Mouse (Mus musculus): ENCODE measurements at regions not wholly inside any gene's neighbourhood (a gene's known extent, or its start where the extent isn't known, plus 50 kb on each side); places are given as distances from the start of the nearest gene placed in this dataset.
A peak's percentile ranks its signal among the peaks of the same experiment; 100 is the strongest.

- no peak for DNase-seq
Measured at GRCm38 (mm10) chr3:148429012-148429865, 561.1 kb downstream of the Adgrl2 start.

GRCm38 (mm10) chr3:148424089-148424488 lies 566.3 kb downstream of the Adgrl2 start:
- no peak for DNase-seq

DNA sequence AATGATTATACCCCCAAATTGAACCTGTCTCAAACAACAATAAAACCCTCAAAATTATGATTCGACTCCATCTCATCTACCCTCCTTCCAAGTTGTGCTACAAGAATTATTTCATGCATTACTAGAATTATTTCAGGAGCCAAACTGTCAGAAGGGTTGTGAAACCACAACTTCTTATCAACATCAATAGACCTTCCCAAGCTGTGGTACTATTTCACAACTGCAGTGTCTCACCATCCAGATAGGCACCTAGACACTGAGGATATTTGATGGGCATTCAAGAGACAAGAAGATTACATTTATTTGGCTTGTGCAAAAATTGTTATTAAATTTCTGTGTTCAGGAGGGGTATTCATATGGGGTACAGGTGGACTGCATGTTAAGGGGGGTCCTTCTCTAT lies 567.0 kb downstream of the Adgrl2 start:
- no peak for DNase-seq

DNA sequence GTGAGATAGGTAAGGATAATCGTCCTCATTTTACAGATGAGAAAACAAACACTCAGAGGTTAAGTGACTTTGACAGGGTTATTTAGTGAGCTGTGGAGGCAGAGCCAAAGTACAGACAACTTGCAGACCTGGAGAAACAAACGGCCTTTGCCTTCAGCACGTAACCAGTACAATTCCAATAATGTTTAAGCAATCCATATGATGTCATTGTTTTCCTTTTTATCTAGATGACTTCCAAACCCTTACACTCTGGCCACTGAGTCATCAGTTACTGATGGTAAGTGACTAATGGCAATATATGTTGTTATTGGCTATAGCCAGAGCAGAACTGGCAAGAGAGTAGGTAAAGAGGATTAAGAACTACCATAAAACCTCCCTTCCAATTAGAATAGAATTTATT lies 567.6 kb downstream of the Adgrl2 start:
- no peak for DNase-seq

- no peak for DNase-seq
Measured at GRCm38 (mm10) chr3:148422205-148422604, 568.1 kb downstream of the Adgrl2 start.

DNA sequence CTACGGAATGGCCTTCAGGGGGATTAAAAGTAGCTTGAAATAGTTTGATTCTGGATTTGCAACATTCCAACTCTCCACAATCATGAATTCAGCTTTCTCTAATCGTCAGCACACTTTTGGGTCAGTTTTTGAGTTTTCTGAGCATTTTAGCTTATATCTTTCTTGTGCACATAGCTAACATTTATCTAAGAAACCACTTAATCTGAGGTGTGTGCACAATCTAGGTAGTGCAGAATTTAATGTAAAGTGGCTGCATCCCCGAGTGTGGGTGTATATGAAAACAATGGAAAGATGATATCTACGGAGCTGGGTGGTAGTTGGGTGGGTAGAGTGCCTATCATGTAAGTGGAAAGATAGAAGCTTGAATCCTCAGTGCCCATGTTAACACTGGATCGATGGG lies 570.1 kb downstream of the Adgrl2 start:
- no peak for DNase-seq

GRCm38 (mm10) chr3:148419462-148420074 lies 570.8 kb downstream of the Adgrl2 start:
- no peak for DNase-seq

DNA sequence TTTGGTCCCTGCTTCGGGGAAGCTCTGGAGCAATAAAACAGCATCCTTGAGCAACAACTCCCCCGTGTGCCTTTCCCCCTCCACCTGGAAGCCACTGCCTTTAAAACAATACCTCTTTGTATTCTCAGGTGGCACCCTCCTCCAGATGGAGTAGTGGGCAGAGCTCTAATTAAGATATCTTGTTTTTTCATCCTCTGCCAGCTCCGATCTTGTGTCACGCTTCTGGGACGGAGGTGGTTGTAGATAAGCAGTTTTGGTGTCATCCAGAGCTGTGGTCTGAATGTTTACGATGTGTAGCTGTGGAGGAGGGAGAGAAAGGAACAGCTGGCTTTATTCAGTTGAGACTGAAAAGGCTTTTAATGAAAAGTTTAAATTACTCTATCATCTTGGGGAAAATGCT lies 572.3 kb downstream of the Adgrl2 start:
- DNase-seq = no peak

- DNase-seq = no peak
Measured at GRCm38 (mm10) chr3:148415443-148415842, 574.9 kb downstream of the Adgrl2 start.

GRCm38 (mm10) chr3:148413027-148413426 lies 577.3 kb downstream of the Adgrl2 start:
- no peak for DNase-seq

GRCm38 (mm10) chr3:148412191-148412590 lies 578.2 kb downstream of the Adgrl2 start:
- peak in 1 of 2 experiments; percentile 18 for DNase-seq

GRCm38 (mm10) chr3:148398349-148398748 lies 592.0 kb downstream of the Adgrl2 start:
- no peak for DNase-seq

- no peak for DNase-seq
Measured at GRCm38 (mm10) chr3:148387550-148387949, 602.8 kb downstream of the Adgrl2 start.

DNA sequence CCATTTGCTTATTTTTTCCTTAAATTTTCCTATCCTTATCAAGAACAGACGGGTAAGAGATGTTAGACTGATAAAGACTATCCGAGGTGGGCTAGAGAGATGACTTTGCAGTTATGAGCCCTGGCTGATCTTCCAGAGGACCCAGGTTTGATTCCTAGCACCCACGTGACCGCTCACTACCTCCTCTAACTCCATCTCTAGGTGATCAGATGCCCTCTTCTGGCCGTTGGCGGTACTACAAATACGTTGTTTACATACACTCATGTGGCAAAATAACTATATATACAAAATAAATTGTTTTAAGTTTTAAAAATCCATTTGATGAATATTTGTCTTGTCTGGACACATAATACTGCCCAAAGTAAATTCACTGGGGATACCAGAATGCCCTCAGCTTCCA lies 604.6 kb downstream of the Adgrl2 start:
- no peak for DNase-seq

GRCm38 (mm10) chr3:148381057-148381456 lies 609.3 kb downstream of the Adgrl2 start:
- no peak for DNase-seq

GRCm38 (mm10) chr3:148363331-148363730 lies 627.0 kb downstream of the Adgrl2 start:
- no peak for DNase-seq

DNA sequence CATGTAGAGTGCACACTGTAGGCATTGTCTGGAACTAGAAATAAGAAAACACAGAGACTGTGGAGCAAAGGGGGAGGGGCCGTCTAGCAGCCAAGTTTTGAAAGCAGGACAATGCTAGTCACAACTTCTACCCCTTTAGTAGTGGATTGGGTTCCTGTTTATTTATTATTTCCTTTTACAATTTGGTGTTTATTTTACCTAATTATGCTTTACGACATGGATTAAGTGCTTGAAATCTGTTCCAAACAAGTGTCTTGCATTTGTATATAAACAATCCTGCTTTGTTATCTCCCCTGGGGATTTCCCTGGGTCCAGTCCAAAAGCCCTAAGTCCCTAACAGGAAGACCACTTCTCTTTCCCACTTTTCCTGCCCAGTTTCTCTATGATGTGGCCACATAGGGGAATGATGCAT lies 627.9 kb downstream of the Adgrl2 start:
- peak; percentile 52 to 76 for DNase-seq

DNA sequence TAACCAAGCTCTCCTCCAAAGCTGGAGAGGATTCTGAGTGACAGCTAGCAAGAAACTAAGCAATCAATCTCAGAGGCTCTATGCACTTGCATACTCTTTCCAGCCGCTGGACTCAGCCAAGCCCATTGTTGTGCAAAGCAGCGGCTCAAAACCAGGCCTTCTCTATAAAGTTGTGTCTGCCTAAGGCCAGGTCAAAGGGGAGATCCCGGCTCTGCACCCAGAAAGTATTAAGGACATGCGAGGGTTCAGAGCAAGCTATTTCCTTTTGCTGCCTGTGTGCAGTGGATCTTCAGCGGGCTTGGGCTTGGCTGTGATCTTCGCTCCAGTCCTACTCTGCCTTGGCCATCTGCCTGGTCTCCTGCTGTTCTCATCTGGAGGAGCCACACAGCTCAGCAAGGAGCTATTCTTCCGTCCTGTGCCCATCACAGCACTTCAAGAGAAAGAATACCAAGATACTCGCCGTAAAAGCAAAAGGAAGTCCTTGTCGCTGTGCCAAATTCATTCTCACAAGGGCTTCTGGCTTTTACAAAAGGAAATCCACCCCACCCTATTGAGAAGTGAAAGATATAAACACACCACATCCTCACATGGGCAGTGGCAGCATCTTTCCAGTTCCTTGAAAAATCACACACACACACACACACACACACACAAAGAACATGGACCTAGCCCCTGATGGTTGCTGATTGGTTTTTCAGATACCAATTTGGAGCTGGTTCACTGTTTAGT lies 646.6 kb downstream of the Adgrl2 start:
- DNase-seq = peak; percentile 75 to 87

GRCm38 (mm10) chr3:148343256-148343632 lies 647.1 kb downstream of the Adgrl2 start:
- peak in 1 of 2 experiments; percentile 12 for DNase-seq

GRCm38 (mm10) chr3:148339258-148339657 lies 651.1 kb downstream of the Adgrl2 start:
- no peak for DNase-seq

DNA sequence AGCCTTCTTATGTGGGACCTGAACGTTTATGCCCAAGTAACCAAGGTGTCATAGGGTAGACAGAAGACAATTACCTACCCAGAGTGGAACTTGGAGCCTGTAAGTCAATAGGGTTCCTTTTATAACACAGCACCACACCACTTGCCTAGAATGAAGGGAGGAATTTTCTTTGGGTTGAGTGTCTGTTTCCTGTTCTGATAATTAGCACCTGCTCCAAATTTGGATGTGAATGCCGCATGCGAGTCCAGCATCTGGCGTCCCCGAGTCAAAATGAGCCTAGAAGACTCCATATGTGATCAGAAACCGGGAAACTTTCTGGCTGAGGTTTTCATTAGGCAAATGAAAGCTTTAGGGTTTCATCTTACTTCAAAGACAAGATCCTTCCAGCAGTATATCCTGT lies 653.7 kb downstream of the Adgrl2 start:
- DNase-seq = no peak

GRCm38 (mm10) chr3:148336091-148336511 lies 654.3 kb downstream of the Adgrl2 start:
- DNase-seq = peak; percentile 24 to 49

DNA sequence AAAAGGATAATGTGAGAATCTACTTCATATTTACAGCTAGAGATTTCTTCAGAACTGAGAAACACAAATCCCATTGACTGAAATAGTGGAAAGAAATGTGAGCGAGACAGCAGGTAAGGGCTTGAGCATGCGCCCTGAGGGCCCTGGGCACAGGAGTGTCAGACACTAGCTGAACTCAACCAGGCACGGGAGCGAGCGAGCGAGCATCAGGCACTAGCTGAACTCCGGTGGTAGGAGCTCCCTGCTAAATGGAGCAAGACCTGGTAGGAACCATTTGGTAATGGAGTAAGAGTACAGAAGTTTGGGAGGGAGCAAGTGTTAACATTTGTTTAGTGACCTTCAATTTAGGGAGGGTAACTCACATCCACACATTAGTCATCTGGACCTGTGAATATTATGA lies 654.7 kb downstream of the Adgrl2 start:
- no peak for DNase-seq
